Mouse (Mus musculus): ENCODE results near the gene Pkn1. TPM values are rescaled to one million over a fixed set of nuclear protein-coding genes. Genes with fewer than 3 reads are reported as not detected.

Pkn1 gene
- polyA plus RNA-seq, 1 experiment, result 60.8 TPM

GRCm38 (mm10) chr8:83739711-83740468, 40.9 kb upstream of the Pkn1 start:
- Histone ChIP-seq H3K4me3 (ENCODE audit: insufficient read depth, low read length) (peak overlapping the region; percentile 31; the same call in 1 of the 2 replicates), H3K27ac (ENCODE audit: insufficient read depth, low read length) (no peak overlapping the region), H3K4me1 (ENCODE audit: control insufficient read depth, insufficient read depth, low read length) (no peaks in the 10 kb centered on the region)
- TF ChIP-seq POLR2A (IDR thresholded peaks at IDR 0.05; ENCODE audit: extremely low read depth, insufficient read depth, low read length) (no peak), CTCF (IDR thresholded peaks at IDR 0.05; ENCODE audit: extremely low read depth, insufficient read depth, low read length) (no peak)

GRCm38 (mm10) chr8:83738949-83739710, 40.2 kb upstream of the Pkn1 start:
- TF ChIP-seq POLR2A (IDR thresholded peaks at IDR 0.05; ENCODE audit: extremely low read depth, insufficient read depth, low read length), result no peak
- no peak for TF ChIP-seq CTCF (IDR thresholded peaks at IDR 0.05; ENCODE audit: extremely low read depth, insufficient read depth, low read length)
- Histone ChIP-seq H3K4me3 (ENCODE audit: insufficient read depth, low read length) (no peak overlapping the region), H3K4me1 (ENCODE audit: control insufficient read depth, insufficient read depth, low read length) (no peaks in the 10 kb centered on the region), H3K27ac (ENCODE audit: insufficient read depth, low read length) (no peak overlapping the region)

- TF ChIP-seq POLR2A (IDR thresholded peaks at IDR 0.05; ENCODE audit: extremely low read depth, insufficient read depth, low read length) (no peak), CTCF (IDR thresholded peaks at IDR 0.05; ENCODE audit: extremely low read depth, insufficient read depth, low read length) (no peak)
- Histone ChIP-seq H3K4me1 (ENCODE audit: control insufficient read depth, insufficient read depth, low read length) (no peaks in the 10 kb centered on the region), H3K4me3 (ENCODE audit: insufficient read depth, low read length) (no peak overlapping the region), H3K27ac (ENCODE audit: insufficient read depth, low read length) (no peak overlapping the region)
Measured at GRCm38 (mm10) chr8:83737852-83738562, 39.0 kb upstream of the Pkn1 start.

- TF ChIP-seq POLR2A (IDR thresholded peaks at IDR 0.05; ENCODE audit: extremely low read depth, insufficient read depth, low read length) (no peak), CTCF (IDR thresholded peaks at IDR 0.05; ENCODE audit: extremely low read depth, insufficient read depth, low read length) (no peak)
- no peak overlapping the region for H3K4me3 ChIP-seq (ENCODE audit: insufficient read depth, low read length)
- no peak overlapping the region for H3K27ac ChIP-seq (ENCODE audit: insufficient read depth, low read length)
Measured at GRCm38 (mm10) chr8:83737346-83737745, 38.4 kb upstream of the Pkn1 start.

GRCm38 (mm10) chr8:83736681-83737080, 37.7 kb upstream of the Pkn1 start:
- no peaks in the 10 kb centered on the region for H3K4me1 ChIP-seq (ENCODE audit: control insufficient read depth, insufficient read depth, low read length)
- H3K4me3 ChIP-seq (ENCODE audit: insufficient read depth, low read length), result no peak overlapping the region
- TF ChIP-seq POLR2A (IDR thresholded peaks at IDR 0.05; ENCODE audit: extremely low read depth, insufficient read depth, low read length) (no peak), CTCF (IDR thresholded peaks at IDR 0.05; ENCODE audit: extremely low read depth, insufficient read depth, low read length) (no peak)
- no peak overlapping the region for H3K27ac ChIP-seq (ENCODE audit: insufficient read depth, low read length)

More at GRCm38 (mm10) chr8:83737346-83737745, 38.4 kb upstream of the Pkn1 start:
- no peaks in the 10 kb centered on the region for H3K4me1 ChIP-seq (ENCODE audit: control insufficient read depth, insufficient read depth, low read length)

GRCm38 (mm10) chr8:83732919-83733318, 33.9 kb upstream of the Pkn1 start:
- H3K27ac ChIP-seq (ENCODE audit: insufficient read depth, low read length), result no peak overlapping the region
- no peak for TF ChIP-seq POLR2A (IDR thresholded peaks at IDR 0.05; ENCODE audit: extremely low read depth, insufficient read depth, low read length)
- no peak overlapping the region for H3K4me3 ChIP-seq (ENCODE audit: insufficient read depth, low read length)
- no peaks in the 10 kb centered on the region for H3K4me1 ChIP-seq (ENCODE audit: control insufficient read depth, insufficient read depth, low read length)

GRCm38 (mm10) chr8:83731906-83732305, 32.9 kb upstream of the Pkn1 start:
- Histone ChIP-seq H3K27ac (ENCODE audit: insufficient read depth, low read length) (no peak overlapping the region), H3K4me3 (ENCODE audit: insufficient read depth, low read length) (no peak overlapping the region), H3K4me1 (ENCODE audit: control insufficient read depth, insufficient read depth, low read length) (no peaks in the 10 kb centered on the region)
- TF ChIP-seq POLR2A (IDR thresholded peaks at IDR 0.05; ENCODE audit: extremely low read depth, insufficient read depth, low read length), result no peak
- no peak for TF ChIP-seq CTCF (IDR thresholded peaks at IDR 0.05; ENCODE audit: extremely low read depth, insufficient read depth, low read length)

- no peaks in the 10 kb centered on the region for H3K4me1 ChIP-seq (ENCODE audit: control insufficient read depth, insufficient read depth, low read length)
- no peak for TF ChIP-seq POLR2A (IDR thresholded peaks at IDR 0.05; ENCODE audit: extremely low read depth, insufficient read depth, low read length)
- TF ChIP-seq CTCF (IDR thresholded peaks at IDR 0.05; ENCODE audit: extremely low read depth, insufficient read depth, low read length), result peak; percentile 32
- H3K4me3 ChIP-seq (ENCODE audit: insufficient read depth, low read length), result no peak overlapping the region
- no peak overlapping the region for H3K27ac ChIP-seq (ENCODE audit: insufficient read depth, low read length)
Measured at GRCm38 (mm10) chr8:83729009-83729807, 30.2 kb upstream of the Pkn1 start.

Data from cortical plate, adult 2 months (tissue).